Mouse (Mus musculus) T-cell, adult 2 months (primary cell): ENCODE results near the gene Ltbp2.
A peak's percentile ranks its signal among the peaks of the same experiment; 100 is the strongest.

Experiments used
- DNase-seq: peaks from one replicate; pipeline ENCODE4 v3.0.0; 2022; ENCODE audit warnings: low spot score

Gene Ltbp2

GRCm38 (mm10) chr12:84805228-84805842 is 71.0 kb downstream of the Ltbp2 start:
- DNase-seq = no peak

GRCm38 (mm10) chr12:84802625-84803024 is 73.7 kb downstream of the Ltbp2 start:
- DNase-seq = no peak

- no peak for DNase-seq
Measured at GRCm38 (mm10) chr12:84801532-84802110, 74.7 kb downstream of the Ltbp2 start.

- DNase-seq = no peak
Measured at GRCm38 (mm10) chr12:84800419-84800818, 75.9 kb downstream of the Ltbp2 start.

GRCm38 (mm10) chr12:84799086-84799485 is 77.2 kb downstream of the Ltbp2 start:
- DNase-seq = no peak

- DNase-seq = no peak
Measured at GRCm38 (mm10) chr12:84794647-84795046, 81.7 kb downstream of the Ltbp2 start.

GRCm38 (mm10) chr12:84792629-84793028 is 83.7 kb downstream of the Ltbp2 start:
- DNase-seq = no peak

- DNase-seq = no peak
Measured at GRCm38 (mm10) chr12:84790853-84791252, 85.5 kb downstream of the Ltbp2 start.

GRCm38 (mm10) chr12:84786091-84786490 is 90.2 kb downstream of the Ltbp2 start:
- no peak for DNase-seq

- peak; percentile 74 for DNase-seq
Measured at GRCm38 (mm10) chr12:84784604-84785381, 91.5 kb downstream of the Ltbp2 start.

- DNase-seq = no peak
Measured at GRCm38 (mm10) chr12:84776229-84776628, 100.1 kb downstream of the Ltbp2 start.

GRCm38 (mm10) chr12:84774376-84774775 is 102.0 kb downstream of the Ltbp2 start:
- DNase-seq = no peak

- no peak for DNase-seq
Measured at GRCm38 (mm10) chr12:84773476-84773875, 102.9 kb downstream of the Ltbp2 start.

- DNase-seq = peak; percentile 99
Measured at GRCm38 (mm10) chr12:84772726-84773441, 103.4 kb downstream of the Ltbp2 start, which contains the start of the genes Npc2 and Isca2. Gene Npc2 (minus strand): TSS chr12:84773152. Gene Isca2 (plus strand): TSS chr12:84773251.

- DNase-seq = no peak
Measured at GRCm38 (mm10) chr12:84771981-84772520, 104.3 kb downstream of the Ltbp2 start.

GRCm38 (mm10) chr12:84769624-84770023 is 106.7 kb downstream of the Ltbp2 start:
- DNase-seq = peak; percentile 38

GRCm38 (mm10) chr12:84767510-84767909 is 108.8 kb downstream of the Ltbp2 start:
- DNase-seq = peak; percentile 28

- no peak for DNase-seq
Measured at GRCm38 (mm10) chr12:84766113-84766735, 110.1 kb downstream of the Ltbp2 start.

GRCm38 (mm10) chr12:84765506-84765905 is 110.8 kb downstream of the Ltbp2 start:
- DNase-seq = no peak

- no peak for DNase-seq
Measured at GRCm38 (mm10) chr12:84764756-84765155, 111.6 kb downstream of the Ltbp2 start.

- DNase-seq = no peak
Measured at GRCm38 (mm10) chr12:84763577-84764218, 112.6 kb downstream of the Ltbp2 start.
